Mouse (Mus musculus) heart, adult 2 months (tissue): Measurements from ENCODE around the gene Acmsd. TPM values are rescaled to one million over a fixed set of nuclear protein-coding genes. Genes with fewer than 3 reads are reported as not detected.

ENCODE experiments used
- DNase-seq, 2 experiments: peaks; one replicate each; pipeline ENCODE4 v3.0.0; 2021
- H3K27ac ChIP-seq: fragments of 200-600 bp; 2 replicates; pipeline ENCODE4 v1.8.1; 2022
- H3K27me3 ChIP-seq: fragments of 200-500 bp; 2 replicates; pipeline ENCODE4 v1.6.1; 2012; ENCODE audit warnings: mild to moderate bottlenecking, low read length, inconsistent platforms, mixed read lengths; ENCODE audit not compliant: control insufficient read depth, insufficient read depth
- H3K36me3 ChIP-seq: fragments of 200-500 bp; 2 replicates; pipeline ENCODE4 v1.6.1; 2012; ENCODE audit warnings: low read length, inconsistent platforms; ENCODE audit not compliant: control insufficient read depth, insufficient read depth
- H3K4me1 ChIP-seq: fragments of 200-500 bp; 2 replicates; pipeline ENCODE4 v1.6.1; 2011; ENCODE audit warnings: low read length; ENCODE audit not compliant: control insufficient read depth, insufficient read depth
- H3K4me3 ChIP-seq: fragments of 200-600 bp; 2 replicates; pipeline ENCODE4 v1.8.1; 2022
- H3K79me2 ChIP-seq: fragments of 200-500 bp; replicated peaks from 2 replicates; pipeline ENCODE4 v1.6.1; 2012; ENCODE audit warnings: mild to moderate bottlenecking, inconsistent platforms, low read length, moderate library complexity, mixed read lengths; ENCODE audit not compliant: control insufficient read depth, insufficient read depth
- H3K9ac ChIP-seq: fragments of 200-500 bp; 2 replicates; pipeline ENCODE4 v1.6.1; 2012; ENCODE audit warnings: low read depth, mild to moderate bottlenecking, control low read depth, inconsistent platforms, low read length, mixed read lengths
- CTCF ChIP-seq: fragments of 200-600 bp; IDR thresholded peaks from 2 replicates; pipeline ENCODE4 v1.8.1; 2022; ENCODE audit warnings: antibody characterized with exemption, mild to moderate bottlenecking, moderate library complexity
- EP300 ChIP-seq: fragments of 200-500 bp; IDR thresholded peaks from 2 replicates; pipeline ENCODE4 v1.6.1; 2011; ENCODE audit warnings: low read depth, low read length, control low read depth; ENCODE audit not compliant: insufficient read depth
- POLR2A ChIP-seq: fragments of 200-500 bp; IDR thresholded peaks from 2 replicates; pipeline ENCODE4 v1.6.1; 2011; ENCODE audit warnings: mild to moderate bottlenecking, low read depth, low read length, control low read depth; ENCODE audit not compliant: insufficient read depth
- WGBS: fragments of 180-500 bp; shearing (Covaris S2); methylation state at CpG from one replicate; pipeline ENCODE4 v1.1.7; 2018; 5-methylcytosine and 5-hydroxymethylcytosine counted together
- intact Hi-C: fragments of 180-260 bp; cut with DNase I; formaldehyde crosslinking; loops from one replicate; pipeline ENCODE4 v1.15.1; 2025
- polyA plus RNA-seq: library from polyadenylated mRNA; depleted of rRNA; stranded (reverse); fragments of >200 nt; gene quantifications from 2 replicates; pipeline ENCODE4 v1.2.3, GENCODE M21; 2012
- total RNA-seq, 2 experiments: library from RNA; stranded (reverse); gene quantifications; 2 replicates each; pipeline ENCODE4 v1.2.3; 2021

The Acmsd gene
- total and polyA plus RNA-seq, 3 experiments: 0.08 to 0.43 (median 0.10) TPM

- WGBS: under 1% methylated on average over 14 of the region's 14 CpGs
- no peak for DNase-seq
Observed at GRCm38 (mm10) chr1:127773198-127773802, 44.1 kb downstream of the Acmsd start.

GRCm38 (mm10) chr1:127773803-127774500, 44.7 kb downstream of the Acmsd start, which contains the start of gene Ccnt2:
Ccnt2 (plus strand) TSS chr1:127774164.
- Histone ChIP-seq H3K79me2 (peaks cover 2% of the 10 kb centered on the region; the same call in 1 of the 2 replicates), H3K9ac (peak within 1 kb of the TSS; percentile 73), H3K4me1 (peaks cover 3% of the 10 kb centered on the region), H3K27ac (peak within 1 kb of the TSS; percentile 98), H3K27me3 (no peaks in the 10 kb centered on the region), H3K36me3 (peaks cover 14% of the 10 kb centered on the region), H3K4me3 (peak within 1 kb of the TSS; percentile 98)
- DNase-seq: peak; percentile 99 to 100
- under 1% methylated on average over 63 of the region's 63 CpGs for WGBS
- TF ChIP-seq EP300: peak; percentile 66
- peak; percentile 90 for TF ChIP-seq POLR2A
- peak; percentile 43 for TF ChIP-seq CTCF
- intact Hi-C loops: loop anchor here (5.0 to 10.0 kb wide), 3 partner anchors 93 to 569 kb away; partner anchors contain the start of genes Mgat5, R3hdm1, Rab3gap1 and Zranb3

More at GRCm38 (mm10) chr1:127773198-127773802, 44.1 kb downstream of the Acmsd start:
- no peaks in the 10 kb centered on the region for H3K27me3 ChIP-seq
- peak overlapping the region; percentile 83 for H3K27ac ChIP-seq
- intact Hi-C loops: loop anchor here (5.0 to 10.0 kb wide), 3 partner anchors 94 to 568 kb away; partner anchors contain the start of genes Mgat5, R3hdm1, Rab3gap1 and Zranb3
- peak overlapping the region; percentile 73 for H3K9ac ChIP-seq
- peak overlapping the region; percentile 98 for H3K4me3 ChIP-seq
- peaks cover 14% of the 10 kb centered on the region for H3K36me3 ChIP-seq
- TF ChIP-seq CTCF (no peak), EP300 (no peak), POLR2A (no peak)
- H3K4me1 ChIP-seq: peaks cover 3% of the 10 kb centered on the region
- peaks cover 2% of the 10 kb centered on the region; the same call in 1 of the 2 replicates for H3K79me2 ChIP-seq

- peaks cover 3% of the 10 kb centered on the region for H3K4me1 ChIP-seq
- intact Hi-C loops: loop anchor here (5.0 to 10.0 kb wide), 3 partner anchors 93 to 570 kb away; partner anchors contain the start of genes Mgat5, R3hdm1, Rab3gap1 and Zranb3
- H3K27me3 ChIP-seq: no peaks in the 10 kb centered on the region
- WGBS: 1% methylated on average over 31 of the region's 31 CpGs
- peak overlapping the region; percentile 98 for H3K4me3 ChIP-seq
- H3K79me2 ChIP-seq: peaks cover 2% of the 10 kb centered on the region; the same call in 1 of the 2 replicates
- H3K36me3 ChIP-seq: peaks cover 20% of the 10 kb centered on the region
- peak overlapping the region; percentile 73 for H3K9ac ChIP-seq
- no peak for DNase-seq
- peak overlapping the region; percentile 98 for H3K27ac ChIP-seq
- no peak for TF ChIP-seq EP300
- no peak for TF ChIP-seq CTCF
- TF ChIP-seq POLR2A: no peak
Observed at GRCm38 (mm10) chr1:127774501-127774880, 45.3 kb downstream of the Acmsd start.

- Histone ChIP-seq H3K4me1 (peaks cover 7% of the 10 kb centered on the region), H3K27ac (peak overlapping the region; percentile 98), H3K4me3 (peak overlapping the region; percentile 98), H3K79me2 (peaks cover 2% of the 10 kb centered on the region; the same call in 1 of the 2 replicates), H3K9ac (peak overlapping the region; percentile 33; the same call in 1 of the 2 replicates), H3K36me3 (peaks cover 27% of the 10 kb centered on the region), H3K27me3 (no peaks in the 10 kb centered on the region)
- DNase-seq: no peak
- 8% methylated on average over 10 of the region's 10 CpGs for WGBS
- TF ChIP-seq CTCF: no peak
- no peak for TF ChIP-seq EP300
- TF ChIP-seq POLR2A: no peak
- intact Hi-C loops: loop anchor here (5.0 to 10.0 kb wide), 2 partner anchors 467 to 570 kb away; partner anchors contain the start of genes Mgat5 and Ubxn4
Observed at GRCm38 (mm10) chr1:127775206-127775720, 46.0 kb downstream of the Acmsd start.

- intact Hi-C loops: loop anchor here (5.0 to 10.0 kb wide), 2 partner anchors 466 to 571 kb away; partner anchors contain the start of genes Mgat5 and Ubxn4
- DNase-seq: no peak
- H3K27me3 ChIP-seq: no peaks in the 10 kb centered on the region
- peaks cover 34% of the 10 kb centered on the region for H3K36me3 ChIP-seq
- H3K9ac ChIP-seq: no peak overlapping the region
- peaks cover 5% of the 10 kb centered on the region; the same call in 1 of the 2 replicates for H3K79me2 ChIP-seq
- H3K27ac ChIP-seq: no peak overlapping the region
- no peak overlapping the region for H3K4me3 ChIP-seq
- 22% methylated on average over 6 of the region's 6 CpGs for WGBS
- H3K4me1 ChIP-seq: peaks cover 10% of the 10 kb centered on the region
- TF ChIP-seq EP300 (no peak), CTCF (no peak), POLR2A (no peak)
Observed at GRCm38 (mm10) chr1:127776246-127776645, 47.0 kb downstream of the Acmsd start.
